Comparison of ENCODE assay signal across 12 mouse cellular contexts in genomic region chr10:70828217-70828616, GRCm38 (mm10).
A peak's percentile ranks its signal among the peaks of the same experiment; 100 is the strongest.
DNase-seq lines count a peak whose midpoint lies in the region; ATAC-seq lines count a peak whose summit lies in the region.
"Had no signal": no experiment of that assay in that cellular context is flagged by ENCODE, and none has a peak within 500 bp of the region (broad histone marks: within the 10 kb centered on the region; RNA-seq: fewer than 3 reads in every experiment).

No protein-coding gene starts in this region.

- no peaks in the 10 kb centered on the region for H3K9me3 ChIP-seq in lung, embryonic 16.5 days (ENCODE audit: control insufficient read depth, low read length)
- H3K9me3 ChIP-seq in neural tube, embryonic 15.5 days (replicated peaks) = no peaks in the 10 kb centered on the region
- H3K9me3 ChIP-seq: embryonic facial prominence, embryonic 12.5 days had no signal

- H3K4me3 ChIP-seq in lung, embryonic 16.5 days (ENCODE audit: low read length) = no peak overlapping the region
- H3K4me3 ChIP-seq in neural tube, embryonic 15.5 days (replicated peaks) = no peak overlapping the region
- H3K4me3 ChIP-seq: embryonic facial prominence, embryonic 12.5 days had no signal

- 43% methylated on average over 4 of the region's 4 CpGs for WGBS in lung, embryonic 16.5 days
- 10% methylated on average over 4 of the region's 4 CpGs for WGBS in neural tube, embryonic 15.5 days

- no peak overlapping the region for H3K4me2 ChIP-seq in lung, embryonic 16.5 days (ENCODE audit: low read depth, low read length)
- H3K4me2 ChIP-seq in neural tube, embryonic 15.5 days = no peak overlapping the region
- H3K4me2 ChIP-seq: embryonic facial prominence, embryonic 12.5 days had no signal

- H3K27ac ChIP-seq in lung, embryonic 16.5 days (ENCODE audit: low read length) = no peak overlapping the region
- no peak overlapping the region for H3K27ac ChIP-seq in neural tube, embryonic 15.5 days (replicated peaks)
- H3K27ac ChIP-seq: embryonic facial prominence, embryonic 12.5 days had no signal

- no peak overlapping the region for H3K9ac ChIP-seq in lung, embryonic 16.5 days (ENCODE audit: low read length)
- H3K9ac ChIP-seq in neural tube, embryonic 15.5 days (replicated peaks) = no peak overlapping the region
- H3K9ac ChIP-seq: embryonic facial prominence, embryonic 12.5 days had no signal

- H3K4me1 ChIP-seq in lung, embryonic 16.5 days (replicated peaks; ENCODE audit: control insufficient read depth, insufficient read depth, low read length) = no peaks in the 10 kb centered on the region
- peaks cover 12% of the 10 kb centered on the region; the same call in 1 of the 2 replicates for H3K4me1 ChIP-seq in neural tube, embryonic 15.5 days
- H3K4me1 ChIP-seq: embryonic facial prominence, embryonic 12.5 days had no signal

- H3K36me3 ChIP-seq in lung, embryonic 16.5 days (ENCODE audit: control insufficient read depth, insufficient read depth, low read length) = no peaks in the 10 kb centered on the region
- H3K36me3 ChIP-seq in neural tube, embryonic 15.5 days = no peaks in the 10 kb centered on the region
- H3K36me3 ChIP-seq: embryonic facial prominence, embryonic 12.5 days had no signal

- ATAC-seq in lung, embryonic 16.5 days (ENCODE audit: low read depth) = peak; percentile 38; the same call in 1 of the 2 replicates
- peak; percentile 79; the same call in 1 of the 2 replicates for ATAC-seq in neural tube, embryonic 15.5 days (ENCODE audit: low FRiP score)
- ATAC-seq in erythroblast, adult 5-6 weeks (replicated peaks; ENCODE audit: low FRiP score, poor library complexity, severe bottlenecking) = no peak
- ATAC-seq: CD4-positive, CD25-positive, alpha-beta regulatory T cell, adult 4 months had no signal

- H3K27me3 ChIP-seq in lung, embryonic 16.5 days (ENCODE audit: control insufficient read depth, insufficient read depth, low read depth, low read length) = no peaks in the 10 kb centered on the region
- H3K27me3 ChIP-seq in neural tube, embryonic 15.5 days (replicated peaks) = no peaks in the 10 kb centered on the region
- H3K27me3 ChIP-seq: embryonic facial prominence, embryonic 12.5 days had no signal

- no peak for DNase-seq in lung, postnatal 4 days
- peak; percentile 58 for DNase-seq in embryo, embryonic 9.5 days (ENCODE audit: extremely low spot score)
- DNase-seq in mesoderm, embryonic 11.5 days (ENCODE audit: low read depth, low spot score) = peak; percentile 67
- DNase-seq in right cerebral cortex, postnatal 36 days (ENCODE audit: low spot score in 2 of 2) = no peak
- DNase-seq: cerebellum, adult 9-10 months; kidney, adult 8-10 months; lung, postnatal 10 days had no signal

Comparison
In these comparisons a context has a peak if more than half of its experiments do, and no peak if none do; other contexts are left out.
1. DNase-seq: peak in embryo, embryonic 9.5 days (single experiment) and mesoderm, embryonic 11.5 days (single experiment); none in lung, postnatal 4 days (0 of 2) and right cerebral cortex, postnatal 36 days (0 of 2).